Mouse (Mus musculus): ENCODE results near the gene Hrasls5. TPM values are rescaled to one million over a fixed set of nuclear protein-coding genes. Genes with fewer than 3 reads are reported as not detected.

Gene Hrasls5
- polyA plus RNA-seq, 1 experiment: not detected

- Histone ChIP-seq H3K4me3 (ENCODE audit: insufficient read depth, poor library complexity, severe bottlenecking) (no peak overlapping the region), H3ac (ENCODE audit: control insufficient read depth, insufficient read length, low read depth) (no peak overlapping the region), H3K79me3 (ENCODE audit: low read depth) (no peaks in the 10 kb centered on the region), H3K36me3 (ENCODE audit: control insufficient read depth, insufficient read depth) (no peaks in the 10 kb centered on the region), H3K27me3 (ENCODE audit: control insufficient read depth, insufficient read depth, insufficient read length) (no peaks in the 10 kb centered on the region), H3K79me2 (ENCODE audit: control insufficient read depth, insufficient read depth) (no peaks in the 10 kb centered on the region)
- no peak for TF ChIP-seq USF1 (IDR thresholded peaks at IDR 0.05; ENCODE audit: low read depth)
- no peak for TF ChIP-seq CEBPB (IDR thresholded peaks at IDR 0.05; ENCODE audit: low read depth)
- no peak for TF ChIP-seq FOSL1 (IDR thresholded peaks at IDR 0.05; ENCODE audit: insufficient read depth, low read length, poor library complexity, severe bottlenecking)
- no peak for TF ChIP-seq CTCF (IDR thresholded peaks at IDR 0.05; ENCODE audit: control insufficient read depth, insufficient read depth, insufficient read length)
- no peak for TF ChIP-seq MYOG (IDR thresholded peaks at IDR 0.05; ENCODE audit: control insufficient read depth, extremely low read depth, insufficient read length)
- no peak for TF ChIP-seq MAX (IDR thresholded peaks at IDR 0.05)
- TF ChIP-seq MYOD1 (IDR thresholded peaks at IDR 0.05; ENCODE audit: control insufficient read depth, insufficient read length, low read depth): no peak
These were observed 28.7 kb upstream of the Hrasls5 start for GRCm38 (mm10) chr19:7583599-7583998.

GRCm38 (mm10) chr19:7585279-7585678 is 27.1 kb upstream of the Hrasls5 start:
- Histone ChIP-seq H3K79me3 (ENCODE audit: low read depth) (no peaks in the 10 kb centered on the region), H3K27me3 (ENCODE audit: control insufficient read depth, insufficient read depth, insufficient read length) (no peaks in the 10 kb centered on the region), H3K4me3 (ENCODE audit: insufficient read depth, poor library complexity, severe bottlenecking) (no peak overlapping the region), H3ac (ENCODE audit: control insufficient read depth, insufficient read length, low read depth) (no peak overlapping the region), H3K79me2 (ENCODE audit: control insufficient read depth, insufficient read depth) (no peaks in the 10 kb centered on the region), H3K36me3 (ENCODE audit: control insufficient read depth, insufficient read depth) (no peaks in the 10 kb centered on the region)
- TF ChIP-seq FOSL1 (IDR thresholded peaks at IDR 0.05; ENCODE audit: insufficient read depth, low read length, poor library complexity, severe bottlenecking) (no peak), CEBPB (IDR thresholded peaks at IDR 0.05; ENCODE audit: low read depth) (no peak)

- Histone ChIP-seq H3K4me3 (ENCODE audit: insufficient read depth, poor library complexity, severe bottlenecking) (no peak overlapping the region), H3K36me3 (ENCODE audit: control insufficient read depth, insufficient read depth) (no peaks in the 10 kb centered on the region), H3K79me2 (ENCODE audit: control insufficient read depth, insufficient read depth) (no peaks in the 10 kb centered on the region), H3ac (ENCODE audit: control insufficient read depth, insufficient read length, low read depth) (no peak overlapping the region), H3K27me3 (ENCODE audit: control insufficient read depth, insufficient read depth, insufficient read length) (no peaks in the 10 kb centered on the region), H3K79me3 (ENCODE audit: low read depth) (no peaks in the 10 kb centered on the region)
- no peak for TF ChIP-seq CTCF (IDR thresholded peaks at IDR 0.05; ENCODE audit: control insufficient read depth, insufficient read depth, insufficient read length)
- TF ChIP-seq USF1 (IDR thresholded peaks at IDR 0.05; ENCODE audit: low read depth): no peak
- TF ChIP-seq MYOG (IDR thresholded peaks at IDR 0.05; ENCODE audit: control insufficient read depth, extremely low read depth, insufficient read length): no peak
- TF ChIP-seq FOSL1 (IDR thresholded peaks at IDR 0.05; ENCODE audit: insufficient read depth, low read length, poor library complexity, severe bottlenecking): no peak
- no peak for TF ChIP-seq CEBPB (IDR thresholded peaks at IDR 0.05; ENCODE audit: low read depth)
- TF ChIP-seq MAX (IDR thresholded peaks at IDR 0.05): no peak
- TF ChIP-seq MYOD1 (IDR thresholded peaks at IDR 0.05; ENCODE audit: control insufficient read depth, insufficient read length, low read depth): no peak
These were observed 26.6 kb upstream of the Hrasls5 start for GRCm38 (mm10) chr19:7585764-7586163.

GRCm38 (mm10) chr19:7590795-7591194 is 21.5 kb upstream of the Hrasls5 start:
- Histone ChIP-seq H3K79me2 (ENCODE audit: control insufficient read depth, insufficient read depth) (no peaks in the 10 kb centered on the region), H3K4me3 (ENCODE audit: insufficient read depth, poor library complexity, severe bottlenecking) (no peak overlapping the region), H3K27me3 (ENCODE audit: control insufficient read depth, insufficient read depth, insufficient read length) (no peaks in the 10 kb centered on the region), H3ac (ENCODE audit: control insufficient read depth, insufficient read length, low read depth) (no peak overlapping the region), H3K36me3 (ENCODE audit: control insufficient read depth, insufficient read depth) (no peaks in the 10 kb centered on the region), H3K79me3 (ENCODE audit: low read depth) (no peaks in the 10 kb centered on the region)
- TF ChIP-seq CEBPB (IDR thresholded peaks at IDR 0.05; ENCODE audit: low read depth) (no peak), MYOD1 (IDR thresholded peaks at IDR 0.05; ENCODE audit: control insufficient read depth, insufficient read length, low read depth) (no peak), MAX (IDR thresholded peaks at IDR 0.05) (no peak), CTCF (IDR thresholded peaks at IDR 0.05; ENCODE audit: control insufficient read depth, insufficient read depth, insufficient read length) (no peak), USF1 (IDR thresholded peaks at IDR 0.05; ENCODE audit: low read depth) (no peak), MYOG (IDR thresholded peaks at IDR 0.05; ENCODE audit: control insufficient read depth, extremely low read depth, insufficient read length) (no peak), FOSL1 (IDR thresholded peaks at IDR 0.05; ENCODE audit: insufficient read depth, low read length, poor library complexity, severe bottlenecking) (no peak)

- Histone ChIP-seq H3K36me3 (ENCODE audit: control insufficient read depth, insufficient read depth) (no peaks in the 10 kb centered on the region), H3ac (ENCODE audit: control insufficient read depth, insufficient read length, low read depth) (no peak overlapping the region), H3K79me2 (ENCODE audit: control insufficient read depth, insufficient read depth) (no peaks in the 10 kb centered on the region), H3K79me3 (ENCODE audit: low read depth) (no peaks in the 10 kb centered on the region), H3K27me3 (ENCODE audit: control insufficient read depth, insufficient read depth, insufficient read length) (no peaks in the 10 kb centered on the region), H3K4me3 (ENCODE audit: insufficient read depth, poor library complexity, severe bottlenecking) (no peak overlapping the region)
- TF ChIP-seq USF1 (IDR thresholded peaks at IDR 0.05; ENCODE audit: low read depth) (no peak), MYOD1 (IDR thresholded peaks at IDR 0.05; ENCODE audit: control insufficient read depth, insufficient read length, low read depth) (no peak), CTCF (IDR thresholded peaks at IDR 0.05; ENCODE audit: control insufficient read depth, insufficient read depth, insufficient read length) (no peak)
These were observed 20.3 kb upstream of the Hrasls5 start for GRCm38 (mm10) chr19:7592018-7592417.

- H3K4me3 ChIP-seq (ENCODE audit: insufficient read depth, poor library complexity, severe bottlenecking): no peak overlapping the region
- H3K27me3 ChIP-seq (ENCODE audit: control insufficient read depth, insufficient read depth, insufficient read length): peaks cover 6% of the 10 kb centered on the region
- no peaks in the 10 kb centered on the region for H3K79me3 ChIP-seq (ENCODE audit: low read depth)
- no peaks in the 10 kb centered on the region for H3K79me2 ChIP-seq (ENCODE audit: control insufficient read depth, insufficient read depth)
- peak; percentile 42 for TF ChIP-seq CTCF (IDR thresholded peaks at IDR 0.05; ENCODE audit: control insufficient read depth, insufficient read depth, insufficient read length)
- no peak for TF ChIP-seq MAX (IDR thresholded peaks at IDR 0.05)
- H3ac ChIP-seq (ENCODE audit: control insufficient read depth, insufficient read length, low read depth): no peak overlapping the region
- H3K36me3 ChIP-seq (ENCODE audit: control insufficient read depth, insufficient read depth): no peaks in the 10 kb centered on the region
These were observed 16.8 kb upstream of the Hrasls5 start for GRCm38 (mm10) chr19:7595534-7595933.

All from C2C12 (cell line).